Mouse (Mus musculus) cerebellum, adult 9-10 months (tissue): Measurements from ENCODE around the gene Zfp113.
A peak's percentile ranks its signal among the peaks of the same experiment; 100 is the strongest.

Experiments
- DNase-seq: peaks from one replicate; pipeline ENCODE4 v3.0.0; 2022

Zfp113 gene

GRCm38 (mm10) chr5:138155443-138155976 is at the start of gene Zfp113:
Gene Zfp113 (minus strand): TSS chr5:138155744.
- peak; percentile 96 for DNase-seq

- DNase-seq, result no peak
Measured at GRCm38 (mm10) chr5:138202086-138202485, 46.5 kb upstream of the Zfp113 start.

- DNase-seq, result peak; percentile 15
Measured at GRCm38 (mm10) chr5:138199576-138199975, 44.0 kb upstream of the Zfp113 start.

DNA sequence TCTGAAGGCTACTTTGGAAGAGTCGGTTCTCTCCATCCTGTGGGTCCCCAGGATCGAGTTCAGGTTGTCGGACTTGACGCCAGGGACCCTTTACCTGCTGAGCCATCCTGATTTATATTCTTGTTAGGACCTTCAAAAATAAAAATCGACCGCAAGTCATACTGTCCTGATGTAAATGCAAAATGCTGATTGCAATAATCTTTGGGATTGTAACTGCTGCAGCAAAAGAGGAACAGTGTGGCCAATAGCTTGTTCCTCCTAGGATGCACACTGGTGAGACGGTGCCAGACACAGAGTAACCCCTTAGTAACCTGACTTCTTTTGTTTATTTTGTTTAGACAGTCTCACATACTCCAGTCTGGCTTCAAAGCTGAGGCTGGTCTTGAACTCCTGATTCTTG is 39.9 kb upstream of the Zfp113 start:
- DNase-seq, result no peak

GRCm38 (mm10) chr5:138194755-138195345 is 39.3 kb upstream of the Zfp113 start:
- no peak for DNase-seq

GRCm38 (mm10) chr5:138193771-138194727 is 38.5 kb upstream of the Zfp113 start, which contains the start of gene Mblac1:
Gene Mblac1 (plus strand): TSS chr5:138194314.
- DNase-seq, result peak; percentile 94

DNA sequence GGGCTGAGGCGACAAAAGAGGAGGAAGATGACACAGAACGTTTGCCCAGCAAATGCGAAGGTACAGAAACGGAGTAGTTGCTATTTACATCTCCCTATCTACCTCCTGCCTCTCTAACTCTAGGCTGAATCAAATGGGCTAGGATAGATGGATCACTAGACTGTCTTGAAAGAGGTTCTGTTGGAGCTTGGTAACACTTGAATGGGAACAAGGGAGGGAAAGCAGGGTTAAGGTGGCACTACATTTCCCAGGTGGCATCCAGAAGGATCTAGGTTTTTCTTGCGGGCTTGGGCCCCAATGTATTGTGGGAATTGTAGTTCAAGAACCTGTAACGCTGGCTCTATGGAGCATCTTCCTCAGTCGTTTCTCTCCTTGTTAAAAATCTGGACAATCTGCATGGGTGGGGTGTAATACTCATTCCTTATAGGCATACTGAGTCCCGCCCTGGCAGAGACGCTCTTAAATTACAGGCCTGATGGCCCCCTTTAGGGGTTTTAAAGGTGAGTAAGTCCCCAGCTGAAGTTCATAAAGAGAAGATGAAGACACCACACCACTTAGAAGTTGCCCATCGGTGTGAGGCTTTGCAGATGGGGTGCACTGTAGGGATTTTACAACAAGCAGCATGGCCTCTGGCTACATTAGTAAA is 32.2 kb upstream of the Zfp113 start:
- peak; percentile 87 for DNase-seq

DNA sequence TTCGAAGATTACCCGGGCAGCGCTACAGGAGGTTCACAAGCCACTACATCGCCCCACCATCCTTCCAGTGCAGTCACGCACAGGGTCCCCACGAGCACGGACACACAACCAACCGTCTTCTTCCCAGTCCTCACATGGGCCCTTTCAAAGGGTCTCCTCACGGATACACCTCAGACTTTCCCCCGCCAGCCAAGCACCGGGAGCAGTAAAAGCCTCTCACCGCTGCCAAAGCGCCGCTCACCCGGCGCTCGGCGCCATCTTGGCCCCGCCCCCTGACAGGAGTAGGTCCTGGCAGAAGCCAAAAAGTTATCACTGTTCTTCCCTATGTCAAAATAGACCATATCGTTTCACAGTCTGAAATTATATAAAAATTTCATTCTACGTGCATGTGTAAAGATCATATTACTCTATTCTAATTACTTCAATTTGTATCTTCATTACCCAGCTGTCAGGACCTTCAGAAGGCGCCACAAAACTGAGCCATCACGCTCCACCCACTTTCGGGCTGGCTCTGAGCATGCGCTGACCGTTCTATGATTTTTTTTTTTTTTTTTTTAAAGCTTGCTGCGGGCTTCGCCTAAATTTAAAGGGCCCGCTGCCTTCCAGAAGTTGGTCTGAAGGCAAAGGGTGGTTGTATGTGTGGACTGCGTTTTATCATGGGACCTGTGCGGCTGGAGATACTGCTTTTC is 31.6 kb upstream of the Zfp113 start, which contains the start of the genes Taf6 and Cnpy4:
Taf6 (minus strand) TSS at position 502 of the 689 bp plus-strand sequence.
Cnpy4 (plus strand) TSS at position 536 of the 689 bp plus-strand sequence.
- DNase-seq, result peak; percentile 90

GRCm38 (mm10) chr5:138173217-138173616 is 17.7 kb upstream of the Zfp113 start:
- no peak for DNase-seq

- DNase-seq, result peak; percentile 99
Measured at GRCm38 (mm10) chr5:138171695-138172491, 16.3 kb upstream of the Zfp113 start, which contains the start of the genes Ap4m1 and Mcm7. Gene Ap4m1 (plus strand): TSS chr5:138172002. Gene Mcm7 (minus strand): TSS chr5:138172422.

DNA sequence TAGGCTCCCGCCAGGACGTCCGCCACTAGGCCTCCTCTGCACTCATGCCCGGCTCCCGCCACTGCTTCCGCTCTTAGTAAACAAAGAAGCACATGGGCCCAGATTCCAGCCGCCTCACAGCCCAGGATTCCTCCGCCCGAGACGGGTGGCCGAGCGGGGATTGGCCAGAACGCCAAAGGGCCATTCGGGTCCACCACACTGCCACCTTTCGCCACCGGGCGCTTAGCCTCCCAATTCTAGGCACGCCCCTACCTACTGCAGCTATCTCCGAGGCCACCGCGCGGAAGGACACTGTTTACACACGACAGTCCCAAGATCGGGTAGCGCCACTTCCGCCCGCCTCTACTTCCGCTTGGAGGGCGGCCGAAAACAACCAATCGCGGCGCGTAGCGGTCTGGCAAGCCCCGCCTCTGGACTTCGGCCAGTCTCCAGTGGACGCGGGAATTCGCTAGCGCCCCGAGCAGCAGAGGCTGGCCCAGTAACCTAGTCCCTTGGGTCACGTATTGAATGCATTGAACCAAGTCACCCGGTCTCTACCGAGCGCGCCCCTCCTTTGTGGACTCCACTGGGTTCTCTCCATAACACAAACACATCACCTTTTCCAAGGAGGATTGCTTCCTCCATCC is 15.5 kb upstream of the Zfp113 start:
- DNase-seq, result peak; percentile 96

GRCm38 (mm10) chr5:138165594-138165993 is 10.1 kb upstream of the Zfp113 start:
- DNase-seq, result peak; percentile 25

DNA sequence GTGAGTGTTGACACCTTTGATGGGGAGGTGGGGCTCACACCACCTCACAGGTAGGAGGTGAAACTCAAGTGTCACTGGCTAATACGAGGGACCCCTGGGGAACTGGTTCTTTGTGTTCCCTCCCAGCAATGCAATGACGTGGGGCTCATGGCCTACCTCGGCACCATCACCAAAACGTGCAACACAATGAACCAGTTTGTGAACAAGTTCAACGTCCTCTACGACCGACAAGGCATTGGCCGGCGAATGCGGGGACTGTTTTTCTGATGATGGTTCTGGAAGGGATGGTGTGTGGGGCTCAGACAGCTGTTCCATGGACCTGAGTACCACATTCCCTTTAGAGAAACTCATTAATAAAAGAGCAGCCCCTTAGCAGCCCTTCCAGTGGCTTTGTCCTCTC is 8.1 kb upstream of the Zfp113 start:
- DNase-seq, result peak; percentile 23

- peak; percentile 25 for DNase-seq
Measured at GRCm38 (mm10) chr5:138163046-138163445, 7.5 kb upstream of the Zfp113 start.

GRCm38 (mm10) chr5:138160842-138161665 is 5.5 kb upstream of the Zfp113 start, which contains the start of gene Cops6:
Gene Cops6 (plus strand): TSS chr5:138161071.
- peak; percentile 93 for DNase-seq

GRCm38 (mm10) chr5:138160224-138160762 is 4.7 kb upstream of the Zfp113 start:
- DNase-seq, result peak; percentile 45

DNA sequence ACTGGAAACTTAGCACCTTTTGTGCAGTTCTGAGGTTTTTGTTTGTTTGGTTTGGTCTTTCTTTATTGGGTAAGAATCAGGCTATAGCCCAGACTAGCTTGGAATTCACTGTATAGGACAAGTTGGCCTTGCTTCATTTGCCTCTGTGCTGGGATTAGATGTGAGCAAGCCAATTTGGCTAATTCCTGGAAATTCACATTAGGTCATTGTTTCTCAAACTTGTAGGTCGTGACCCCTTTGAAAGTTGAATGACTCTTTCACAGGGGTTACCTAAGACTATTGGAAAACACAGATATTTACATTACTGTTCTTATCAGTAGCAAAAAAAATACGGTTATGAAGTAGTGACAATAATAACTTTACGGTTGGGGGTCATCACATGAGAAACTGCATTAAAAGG is 1.2 kb downstream of the Zfp113 start:
- peak; percentile 22 for DNase-seq

- no peak for DNase-seq
Measured at GRCm38 (mm10) chr5:138138585-138138984, 17.0 kb downstream of the Zfp113 start.

GRCm38 (mm10) chr5:138137935-138138549 is 17.5 kb downstream of the Zfp113 start:
- peak; percentile 27 for DNase-seq
